Mouse (Mus musculus) spleen, adult 12 weeks (tissue): ENCODE results near the gene Srpx2.
A peak's percentile ranks its signal among the peaks of the same experiment; 100 is the strongest.

Source experiments
- DNase-seq: peaks from one replicate; pipeline ENCODE4 v3.0.0; 2022; ENCODE audit warnings: low spot score

Srpx2 gene

DNA sequence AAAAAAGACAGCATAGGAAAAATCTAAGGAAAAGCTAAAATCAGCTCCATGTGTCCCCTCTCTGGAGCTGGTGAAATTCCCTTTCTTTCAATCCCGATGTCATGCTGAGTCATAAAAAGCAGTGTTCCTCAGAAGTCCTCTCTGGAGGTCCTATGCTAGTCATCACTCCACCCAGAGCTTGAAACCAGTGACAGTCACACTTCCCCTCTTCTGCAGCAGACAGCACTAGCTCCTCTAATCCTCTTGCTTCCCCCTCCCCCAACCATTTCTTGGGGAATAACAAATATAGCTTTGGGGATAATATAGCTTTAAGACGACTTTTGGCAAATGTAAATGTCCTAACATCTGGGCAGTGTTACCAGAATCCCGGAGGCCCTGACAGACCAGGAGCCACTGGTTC lies at the start of gene Srpx2:
Gene Srpx2, plus strand, starts transcription at position 166 of the 400 bp plus-strand sequence.
- no peak for DNase-seq

DNA sequence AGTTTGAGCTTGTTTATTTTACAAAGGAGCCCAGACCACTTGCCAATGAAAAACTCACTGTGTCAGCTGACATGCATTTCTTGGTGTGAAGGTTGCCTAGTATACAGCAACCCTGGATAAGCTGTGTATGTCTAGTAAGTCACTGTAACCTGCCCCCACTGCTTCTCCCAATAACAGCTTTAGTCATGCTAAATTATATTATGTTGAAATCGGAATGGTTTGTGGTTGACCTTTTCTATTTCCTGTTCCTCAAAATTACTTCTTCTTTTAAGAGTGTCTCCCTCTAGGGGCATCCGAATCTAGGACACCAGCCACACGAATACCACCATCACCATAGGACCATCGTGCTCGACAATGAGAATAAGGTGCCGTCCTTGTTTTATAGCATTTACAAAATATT lies 38.5 kb upstream of the Srpx2 start:
- DNase-seq: no peak

DNA sequence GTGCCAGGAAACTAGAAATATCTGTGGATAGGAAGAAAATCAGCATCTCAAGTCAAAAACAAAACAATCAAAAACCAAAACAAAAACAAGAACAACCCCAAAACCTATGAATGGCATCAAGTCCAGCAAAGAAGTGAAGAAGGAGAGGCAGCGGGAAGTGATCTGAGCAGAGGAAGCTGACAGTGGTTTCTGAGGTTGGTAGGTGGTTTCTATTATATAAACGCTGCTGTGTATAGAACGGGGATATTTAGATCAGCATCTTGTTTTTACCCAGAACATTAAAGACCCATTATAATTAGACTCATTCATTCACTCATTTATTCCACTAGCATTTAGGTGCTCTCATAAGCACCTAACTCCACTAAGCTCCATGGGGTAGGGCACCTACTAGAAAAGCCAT lies 20.9 kb upstream of the Srpx2 start:
- DNase-seq: no peak

DNA sequence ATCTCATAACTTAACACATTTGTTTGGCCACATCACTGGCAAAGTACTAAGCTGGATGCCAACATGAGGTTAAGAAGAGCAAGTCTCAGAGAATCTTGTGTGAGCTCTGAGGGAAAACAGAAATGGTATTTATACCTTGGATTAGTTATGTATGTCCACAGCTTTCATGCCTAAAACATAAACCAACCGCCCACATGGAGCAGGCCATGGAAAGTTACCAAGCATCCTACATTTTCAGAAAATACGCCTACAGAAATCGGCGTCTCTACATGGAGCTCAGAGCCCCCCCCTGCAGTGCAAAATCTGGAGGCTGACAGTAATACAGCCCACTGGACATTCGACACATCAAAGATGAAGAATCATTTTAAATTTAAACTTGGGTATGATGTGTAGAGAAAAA lies 20.1 kb upstream of the Srpx2 start:
- no peak for DNase-seq

DNA sequence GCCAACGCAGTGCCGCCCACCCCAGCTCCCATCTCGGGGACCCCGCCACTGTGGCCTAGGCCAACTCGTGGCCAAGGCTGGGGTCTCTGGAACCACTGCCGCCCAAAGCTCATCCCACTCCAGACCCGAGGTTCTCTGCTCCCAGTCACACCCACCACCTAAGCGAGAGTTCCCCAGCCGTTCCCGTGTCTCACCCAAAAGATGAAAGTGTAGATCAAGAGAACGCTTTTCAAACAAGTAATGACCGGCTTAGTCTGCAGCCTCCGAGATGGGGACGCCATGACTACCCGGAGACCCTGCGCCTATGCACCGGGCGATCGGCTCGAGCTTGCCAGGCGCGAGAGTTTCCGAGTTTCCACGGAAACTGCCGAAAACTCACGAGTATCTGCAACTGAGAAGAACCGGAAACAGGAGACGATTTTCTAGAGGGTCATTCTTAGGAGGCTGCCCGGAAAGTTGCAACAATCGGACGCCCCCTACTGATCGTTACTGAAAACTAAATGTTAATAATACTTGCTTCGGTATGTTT lies 10.1 kb upstream of the Srpx2 start, which contains the start of gene Tspan6:
Gene Tspan6, minus strand, starts transcription at position 416 of the 529 bp plus-strand sequence.
- peak; percentile 11 for DNase-seq

DNA sequence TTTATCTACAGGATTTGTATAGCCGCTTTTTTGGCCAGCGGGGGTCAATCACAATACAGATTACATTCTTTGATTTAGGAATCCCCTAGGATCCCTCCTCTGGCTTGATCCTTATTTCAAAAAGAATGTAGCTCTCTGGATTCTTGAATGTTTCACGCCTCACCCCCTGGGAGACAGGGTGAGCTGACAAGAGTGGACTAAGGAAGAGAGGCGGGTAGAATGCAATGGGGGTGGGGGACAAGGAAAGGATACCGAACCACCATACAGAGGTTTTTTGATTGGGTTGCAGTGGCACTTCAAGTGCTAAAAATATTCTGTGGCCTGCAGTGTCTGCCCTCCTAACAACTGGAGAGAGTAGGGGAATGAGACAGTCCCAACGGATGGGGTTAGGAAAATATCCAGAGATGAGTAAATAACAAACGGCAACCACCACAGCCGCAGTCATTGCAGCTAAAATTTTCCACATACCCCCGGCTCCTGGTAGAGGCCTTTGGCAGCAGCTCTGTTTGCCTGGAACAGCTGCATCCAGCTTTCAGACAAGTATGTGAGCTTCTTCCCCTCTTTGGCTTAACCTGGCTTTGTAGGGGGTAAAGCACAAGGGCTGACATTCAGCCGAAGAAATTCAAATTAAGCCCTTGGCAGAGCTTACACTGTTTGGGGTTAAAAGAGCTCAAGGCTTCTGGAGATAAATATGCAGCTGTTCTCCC lies 3.3 kb downstream of the Srpx2 start:
- DNase-seq: no peak

DNA sequence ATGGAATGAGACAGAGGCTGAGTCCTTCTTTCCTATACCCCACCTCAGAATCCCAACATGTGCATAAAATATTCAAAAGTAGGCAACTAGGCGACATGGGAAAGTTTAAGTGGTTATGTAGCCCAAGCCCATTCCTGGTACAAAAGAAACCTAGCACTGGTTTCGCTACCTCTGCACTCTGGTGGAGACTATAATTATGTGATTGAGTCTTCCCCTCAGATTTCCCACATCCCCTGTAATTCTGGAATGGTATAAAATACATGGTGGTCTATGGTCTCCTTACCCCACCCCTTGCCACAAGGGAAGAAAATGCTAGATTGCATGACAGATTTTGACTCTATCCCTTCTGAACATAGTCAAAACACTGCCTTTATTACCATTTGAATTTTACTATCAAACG lies 4.8 kb downstream of the Srpx2 start:
- no peak for DNase-seq

DNA sequence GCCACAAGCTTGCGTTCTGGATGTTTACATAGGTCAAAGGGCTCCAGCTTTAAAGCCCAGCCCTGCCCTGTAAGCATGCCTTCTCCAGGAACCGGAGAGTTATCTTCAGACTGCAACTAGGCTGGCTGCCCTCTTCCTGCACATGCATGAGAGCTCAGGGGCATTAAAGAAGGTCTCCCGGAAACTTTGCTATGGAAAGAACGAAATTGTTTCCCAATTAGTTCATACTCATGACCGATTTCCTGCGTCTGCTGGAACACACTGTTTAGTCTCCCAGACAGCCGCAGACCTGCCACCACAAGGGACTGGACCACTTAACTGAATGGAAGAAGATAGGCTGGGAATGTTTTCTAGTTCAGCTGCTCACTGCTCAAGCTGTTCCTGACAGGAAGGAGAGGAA lies 6.0 kb downstream of the Srpx2 start:
- no peak for DNase-seq

DNA sequence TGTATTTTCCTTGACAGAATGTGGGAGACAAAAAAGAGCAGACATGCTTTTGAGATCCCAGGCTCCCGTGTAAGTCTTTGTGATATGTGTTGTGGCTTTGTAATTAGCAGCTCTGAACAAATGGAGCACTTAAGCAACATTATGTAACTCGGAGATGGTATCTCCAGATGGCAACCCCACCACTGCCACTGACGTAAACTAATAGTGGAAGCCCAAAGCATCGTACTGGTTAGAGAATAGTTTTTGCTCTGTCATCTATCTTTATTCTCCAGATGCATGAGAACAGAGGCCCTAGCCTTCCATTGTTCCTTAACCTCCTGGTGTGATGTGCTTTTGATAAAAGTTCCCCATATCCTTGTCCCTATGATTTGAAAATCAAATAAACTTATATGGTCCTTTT lies 13.0 kb downstream of the Srpx2 start:
- no peak for DNase-seq

DNA sequence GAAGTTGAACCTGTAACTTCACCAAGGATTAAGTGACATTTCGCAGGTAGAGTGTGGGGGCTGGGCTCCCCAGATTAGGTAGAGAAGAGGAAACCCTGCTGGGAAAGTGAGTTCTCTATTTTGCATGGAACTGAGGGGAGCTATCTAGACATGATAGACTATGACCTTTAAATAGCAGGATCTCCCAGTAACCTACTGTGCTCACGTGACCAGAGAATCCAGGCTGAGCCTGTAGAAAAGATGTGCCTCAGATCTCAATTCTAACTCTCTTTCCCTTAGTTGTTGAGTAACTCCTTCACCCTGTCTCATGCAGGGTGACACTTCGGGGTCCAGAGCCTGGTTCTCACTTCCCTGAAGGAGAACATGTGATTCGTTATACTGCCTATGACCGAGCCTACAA lies 18.5 kb downstream of the Srpx2 start:
- DNase-seq: no peak

DNA sequence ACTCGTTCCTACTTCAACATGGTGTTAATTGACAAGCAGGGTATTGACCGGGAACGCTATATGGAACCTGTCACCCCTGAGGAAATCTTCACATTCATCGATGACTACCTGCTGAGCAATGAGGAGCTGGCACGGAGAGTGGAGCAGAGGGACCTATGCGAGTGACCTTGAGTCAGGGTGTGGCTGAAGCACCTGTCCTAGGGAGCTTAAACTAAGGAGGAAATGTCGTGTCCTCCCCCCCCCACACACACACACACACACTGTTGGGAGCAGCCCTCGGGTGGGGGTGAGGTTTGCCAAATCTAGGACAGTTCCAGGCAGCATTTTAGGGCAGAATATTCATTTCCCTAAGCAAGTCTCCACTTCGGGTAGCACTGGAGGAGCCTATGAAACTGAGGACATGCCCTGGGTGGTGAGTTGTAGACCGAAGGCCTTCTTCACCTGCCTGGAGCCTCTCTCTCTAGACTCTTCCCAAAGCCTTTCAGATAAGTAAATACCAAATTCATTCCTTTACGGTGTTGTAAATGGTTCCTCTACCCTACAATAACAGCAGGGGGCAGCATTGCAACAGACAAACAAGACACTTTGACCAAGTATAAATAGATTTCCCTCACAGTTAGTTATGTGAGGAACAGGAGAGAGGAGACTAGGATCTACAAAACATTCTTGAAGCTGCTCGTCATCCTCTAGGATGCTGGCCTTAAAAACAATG lies 23.2 kb downstream of the Srpx2 start:
- DNase-seq: no peak

DNA sequence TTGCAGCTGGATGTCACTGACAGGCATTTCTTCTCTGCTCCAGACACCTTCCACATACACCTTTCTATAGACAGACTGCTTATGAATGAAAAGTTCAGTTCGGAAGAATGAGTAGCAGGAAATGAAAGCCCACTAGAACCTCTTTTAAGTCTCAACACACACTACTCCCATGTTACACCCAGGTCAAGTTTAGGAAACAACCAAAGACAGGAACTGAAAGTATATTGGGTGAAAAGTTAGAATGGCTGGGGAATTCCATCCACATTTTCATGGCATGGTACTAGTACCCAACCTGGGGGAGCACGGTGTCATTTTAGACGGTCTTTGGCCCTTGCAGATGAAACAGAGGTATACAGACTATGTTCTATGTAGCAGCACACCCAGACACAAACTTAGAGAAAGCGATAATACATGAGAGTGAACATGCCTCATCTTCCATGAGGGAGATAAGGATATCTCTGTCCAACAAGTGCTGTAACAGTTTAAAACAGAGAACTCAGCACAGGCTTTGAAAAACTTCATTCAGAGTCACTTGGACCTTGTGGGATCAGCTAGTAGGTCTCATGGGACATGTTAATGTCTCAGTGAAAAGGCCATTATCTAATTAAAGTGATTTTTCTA lies 28.5 kb downstream of the Srpx2 start:
- DNase-seq: no peak

DNA sequence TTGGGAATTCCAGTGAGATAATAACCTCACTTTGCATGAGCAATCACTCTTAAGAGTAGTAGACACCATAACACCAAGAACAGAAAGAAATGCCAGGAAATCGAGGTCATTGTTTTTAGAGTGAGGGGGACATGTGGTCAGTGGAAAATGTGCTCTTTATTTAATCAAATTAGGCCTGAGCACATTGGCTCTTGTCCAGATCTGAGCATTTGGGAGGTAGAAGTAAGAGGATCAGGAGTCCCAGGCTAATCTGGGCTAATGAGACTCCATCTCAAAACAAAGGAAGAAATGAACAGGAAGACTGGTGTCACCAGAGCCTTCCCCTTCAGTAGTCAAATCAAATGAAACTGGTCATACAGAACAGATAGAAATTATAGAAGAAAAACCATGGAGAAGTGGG lies 31.3 kb downstream of the Srpx2 start:
- no peak for DNase-seq

DNA sequence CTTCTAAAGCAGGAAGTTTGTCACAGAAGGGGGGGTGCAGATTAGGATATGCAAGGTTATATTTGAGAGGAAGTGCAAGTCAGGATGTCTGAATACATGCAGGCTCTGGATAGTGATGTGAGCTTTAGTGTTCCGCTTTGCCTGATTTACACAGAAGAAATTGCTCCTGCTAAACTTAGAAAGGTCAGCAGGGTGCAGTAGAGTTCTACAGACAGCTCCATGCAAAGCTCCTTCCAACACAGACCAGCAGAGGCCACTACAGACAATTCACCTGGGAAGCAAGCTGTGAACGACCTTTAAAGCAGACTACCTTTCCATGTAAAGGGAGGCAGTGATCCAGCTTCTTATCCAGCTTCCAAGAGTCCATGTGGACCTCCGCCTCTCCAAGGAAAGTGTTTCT lies 39.2 kb downstream of the Srpx2 start:
- no peak for DNase-seq

DNA sequence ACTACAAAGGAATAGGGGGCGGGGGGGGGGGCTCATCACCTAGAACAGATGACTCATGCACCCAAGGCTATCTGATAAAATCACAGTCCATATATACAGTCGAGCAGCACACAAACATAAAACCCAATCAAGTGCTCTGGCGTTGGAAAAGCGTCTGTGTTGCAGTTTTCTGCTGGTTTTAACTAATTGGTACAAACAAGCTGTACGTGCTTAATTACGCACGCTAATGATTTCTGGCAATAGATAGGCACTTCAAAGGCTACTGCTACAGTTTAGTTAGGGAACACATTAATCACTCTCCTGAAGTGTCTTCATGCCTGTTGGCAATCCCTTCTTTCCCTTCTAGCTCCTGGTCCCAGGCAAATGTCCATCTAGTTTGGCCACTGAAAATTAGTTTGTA lies 46.4 kb downstream of the Srpx2 start:
- no peak for DNase-seq

DNA sequence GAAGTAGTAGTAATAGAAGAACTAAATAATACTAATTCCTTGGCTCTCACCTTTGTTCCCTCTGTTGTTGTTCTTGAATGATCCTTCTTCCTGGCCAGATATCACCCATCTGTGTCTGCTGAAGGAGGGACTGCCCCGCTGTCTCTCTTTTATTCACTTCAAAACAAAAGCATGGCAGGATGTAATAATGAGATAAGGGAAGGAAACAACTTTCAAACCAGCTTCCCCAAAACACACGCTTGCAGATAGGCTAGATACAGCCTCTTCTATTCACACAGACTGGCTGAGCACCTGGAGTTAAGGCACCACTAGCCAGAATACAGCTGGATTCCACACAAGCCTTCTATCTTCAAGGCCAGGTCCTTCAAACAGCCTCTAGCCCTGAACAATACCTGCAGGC lies 52.4 kb downstream of the Srpx2 start:
- no peak for DNase-seq

DNA sequence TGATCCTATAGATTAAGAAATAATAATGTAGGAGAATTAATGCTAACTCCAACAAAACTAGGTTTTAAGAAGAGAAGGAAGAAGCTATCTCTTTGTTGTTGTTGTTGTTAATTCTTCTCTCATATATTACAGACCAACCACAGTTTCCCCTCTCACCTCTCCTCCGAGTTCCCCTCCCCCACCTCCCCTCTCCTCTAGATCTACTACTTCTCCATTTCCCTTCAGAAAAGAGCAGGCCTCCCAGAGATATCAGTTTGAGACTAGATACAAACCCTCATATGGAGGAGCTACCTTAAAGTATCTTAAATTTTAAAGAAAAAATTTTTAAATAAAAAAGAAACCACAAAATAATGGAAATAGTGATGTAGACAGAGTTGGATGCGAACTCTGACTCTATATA lies 56.4 kb downstream of the Srpx2 start:
- no peak for DNase-seq

DNA sequence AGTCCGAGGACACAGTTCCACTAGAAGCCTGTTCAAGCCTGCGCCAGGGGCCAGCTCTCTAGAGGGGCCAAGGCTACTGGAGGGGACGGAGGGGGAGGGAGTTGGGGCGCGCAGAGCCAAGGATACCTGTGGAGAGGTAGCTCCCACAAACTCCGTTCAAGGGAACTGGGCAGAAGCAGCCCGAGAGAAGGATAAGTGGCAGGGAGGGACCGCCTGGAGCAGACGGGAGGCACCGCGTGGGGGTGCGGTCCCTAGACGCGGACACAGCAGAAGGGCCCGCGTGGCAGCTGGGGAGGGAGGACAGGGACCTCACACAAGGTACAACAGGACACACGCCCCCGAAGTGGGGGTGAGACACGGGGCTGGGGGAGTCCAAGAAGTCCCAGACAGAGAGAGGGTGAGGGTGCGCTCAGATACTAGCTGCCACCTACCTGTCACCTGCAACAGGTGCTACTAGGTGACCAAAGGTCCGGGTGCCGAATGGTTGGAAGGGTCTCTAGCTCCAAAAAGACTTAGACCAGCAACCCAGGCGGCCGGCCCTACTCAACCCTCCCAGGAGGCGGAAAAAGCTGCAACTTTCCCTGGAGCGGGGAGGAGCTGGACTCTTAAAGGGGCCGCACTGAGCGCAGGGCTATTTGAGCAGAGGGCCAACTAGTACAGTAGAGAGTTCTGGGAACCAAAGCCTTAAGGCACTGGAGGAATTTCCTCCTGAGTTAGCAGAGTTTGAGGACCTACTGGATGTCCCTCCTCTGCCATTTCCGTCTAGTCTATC lies 73.2 kb downstream of the Srpx2 start, which contains the start of gene Sytl4:
Gene Sytl4, minus strand, starts transcription at position 582 of the 772 bp plus-strand sequence.
- DNase-seq: no peak
